Mouse (Mus musculus): Measurements from ENCODE around the gene Creb3l4.

- TF ChIP-seq ZMIZ1 (IDR thresholded peaks at IDR 0.05; ENCODE audit: low read depth, low read length) (no peak), POLR2AphosphoS5 (IDR thresholded peaks at IDR 0.05; ENCODE audit: borderline replicate concordance, low read depth, low read length) (no peak), JUND (IDR thresholded peaks at IDR 0.05; ENCODE audit: low read depth, low read length) (no peak), CTCF (IDR thresholded peaks at IDR 0.05 in 2 of 3, conservative IDR thresholded peaks at IDR 0.05 in 1 of 3; ENCODE audit: control insufficient read depth in 1 of 3, insufficient read depth in 1 of 3, low read depth in 2 of 3, low read length in 3 of 3, poor library complexity in 1 of 3, severe bottlenecking in 1 of 3) (no peak), NRF1 (IDR thresholded peaks at IDR 0.05; ENCODE audit: insufficient read depth, low read depth, low read length, poor library complexity, severe bottlenecking) (no peak), TAL1 (IDR thresholded peaks at IDR 0.05; ENCODE audit: low read length) (no peak), POLR2A (IDR thresholded peaks at IDR 0.05; ENCODE audit: control insufficient read depth in 1 of 2, insufficient read depth in 1 of 2, low read depth in 1 of 2, low read length in 2 of 2, poor library complexity in 1 of 2) (no peak), ZC3H11A (IDR thresholded peaks at IDR 0.05; ENCODE audit: low read depth, low read length) (no peak)
Measured at GRCm38 (mm10) chr3:90266901-90267775, 23.8 kb upstream of the Creb3l4 start.
